Mouse (Mus musculus): ENCODE results near the gene Muc13.
A peak's percentile ranks its signal among the peaks of the same experiment; 100 is the strongest.

Gene Muc13

GRCm38 (mm10) chr16:33824603-33825002 lies 30.8 kb downstream of the Muc13 start:
- no peak for DNase-seq (ENCODE audit: low spot score)

GRCm38 (mm10) chr16:33828496-33828895 lies 34.7 kb downstream of the Muc13 start:
- DNase-seq (ENCODE audit: low spot score), result no peak

- peak; percentile 85 for DNase-seq (ENCODE audit: low spot score)
These were observed 35.5 kb downstream of the Muc13 start, which contains the start of gene Itgb5 for GRCm38 (mm10) chr16:33829301-33829831. Itgb5 (plus strand) TSS chr16:33829665.

GRCm38 (mm10) chr16:33829842-33830511 lies 36.1 kb downstream of the Muc13 start:
- DNase-seq (ENCODE audit: low spot score), result peak; percentile 70

- DNase-seq (ENCODE audit: low spot score), result no peak
These were observed 36.8 kb downstream of the Muc13 start for GRCm38 (mm10) chr16:33830512-33831105.

- DNase-seq (ENCODE audit: low spot score), result no peak
These were observed 38.2 kb downstream of the Muc13 start for GRCm38 (mm10) chr16:33832057-33832456.

GRCm38 (mm10) chr16:33832728-33833428 lies 39.0 kb downstream of the Muc13 start:
- DNase-seq (ENCODE audit: low spot score), result no peak

GRCm38 (mm10) chr16:33833429-33833753 lies 39.6 kb downstream of the Muc13 start:
- DNase-seq (ENCODE audit: low spot score), result no peak

GRCm38 (mm10) chr16:33833781-33834482 lies 40.1 kb downstream of the Muc13 start:
- peak; percentile 56 for DNase-seq (ENCODE audit: low spot score)

- DNase-seq (ENCODE audit: low spot score), result no peak
These were observed 42.8 kb downstream of the Muc13 start for GRCm38 (mm10) chr16:33836676-33837075.

GRCm38 (mm10) chr16:33837191-33837590 lies 43.4 kb downstream of the Muc13 start:
- DNase-seq (ENCODE audit: low spot score), result no peak

- no peak for DNase-seq (ENCODE audit: low spot score)
These were observed 46.8 kb downstream of the Muc13 start for GRCm38 (mm10) chr16:33840616-33841015.

- no peak for DNase-seq (ENCODE audit: low spot score)
These were observed 48.4 kb downstream of the Muc13 start for GRCm38 (mm10) chr16:33842081-33842880.

- DNase-seq (ENCODE audit: low spot score), result no peak
These were observed 50.3 kb downstream of the Muc13 start for GRCm38 (mm10) chr16:33844150-33844611.

GRCm38 (mm10) chr16:33844866-33845265 lies 51.0 kb downstream of the Muc13 start:
- DNase-seq (ENCODE audit: low spot score), result no peak

GRCm38 (mm10) chr16:33853271-33853670 lies 59.4 kb downstream of the Muc13 start:
- DNase-seq (ENCODE audit: low spot score), result no peak

- DNase-seq (ENCODE audit: low spot score), result peak; percentile 51
These were observed 64.9 kb downstream of the Muc13 start for GRCm38 (mm10) chr16:33858766-33859165.

GRCm38 (mm10) chr16:33859380-33859779 lies 65.5 kb downstream of the Muc13 start:
- DNase-seq (ENCODE audit: low spot score), result no peak

GRCm38 (mm10) chr16:33859988-33860700 lies 66.3 kb downstream of the Muc13 start:
- peak; percentile 77 for DNase-seq (ENCODE audit: low spot score)

- DNase-seq (ENCODE audit: low spot score), result no peak
These were observed 68.6 kb downstream of the Muc13 start for GRCm38 (mm10) chr16:33862406-33862805.

Data from testis, postnatal 10 days (tissue).